In the genomic region with DNA sequence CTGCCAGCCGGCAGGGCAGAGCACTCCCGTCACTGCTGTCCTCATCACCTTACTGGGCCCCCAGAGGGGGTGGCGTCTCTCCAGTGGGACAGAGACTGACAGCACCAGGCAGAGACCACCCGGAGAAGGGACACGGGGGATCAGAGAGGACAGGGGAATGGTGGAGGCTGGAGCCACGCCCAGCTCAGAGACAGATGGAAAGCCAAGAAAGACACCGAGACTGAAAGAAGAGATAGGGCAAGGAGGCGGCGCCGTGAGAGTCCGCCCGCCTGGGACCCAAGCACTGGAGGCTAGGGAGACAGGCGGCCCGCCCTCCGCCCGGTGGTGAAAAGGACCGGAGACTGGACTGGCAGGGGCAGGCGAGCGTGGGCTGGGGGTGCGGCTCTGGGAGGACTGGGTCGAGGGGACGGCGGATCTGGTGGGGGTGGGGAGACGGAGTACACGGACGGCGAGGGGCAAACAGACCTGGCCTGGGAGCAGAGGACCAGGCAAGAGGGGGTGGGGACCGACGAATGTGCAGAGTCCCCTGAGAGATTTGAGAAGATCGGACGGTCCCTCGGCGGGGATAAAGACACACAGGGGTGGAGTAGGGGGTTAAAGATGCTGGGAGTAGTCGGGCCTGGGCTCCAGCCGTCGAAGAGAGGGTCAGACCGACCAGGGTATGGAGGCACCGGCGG, we compare ENCODE assay signal across 8 mouse cellular contexts. TPM values are rescaled to one million over a fixed set of nuclear protein-coding genes. Genes with fewer than 3 reads are reported as not detected.
A peak's percentile ranks its signal among the peaks of the same experiment; 100 is the strongest.
DNase-seq lines count a peak whose midpoint lies in the region; ATAC-seq and TF ChIP-seq lines count a peak whose summit lies in the region.

No protein-coding gene starts in this region.

- H3K4me1 ChIP-seq in lung, embryonic 14.5 days (ENCODE audit: insufficient read depth): no peaks in the 10 kb centered on the region

- peak overlapping the region; percentile 66 for H3K27ac ChIP-seq in layer of hippocampus, adult 2 months
- H3K27ac ChIP-seq in lung, embryonic 14.5 days (ENCODE audit: low read depth): peak overlapping the region; percentile 42

- H3K4me3 ChIP-seq in layer of hippocampus, adult 2 months: peak overlapping the region; percentile 65
- peak overlapping the region; percentile 79 for H3K4me3 ChIP-seq in lung, embryonic 14.5 days (ENCODE audit: low read depth, low read length)

- no peak for DNase-seq in layer of hippocampus, adult 2 months (ENCODE audit: low spot score in 2 of 2)
- DNase-seq in layer of hippocampus, adult 8-10 months (ENCODE audit: low spot score in 2 of 2): no peak
- peak; percentile 44 to 48 for DNase-seq in gastrocnemius, postnatal 36 days
- peak; percentile 80 for DNase-seq in lung, embryonic 14.5 days
- peak; percentile 31 for DNase-seq in ovary, postnatal 10 days (ENCODE audit: low spot score)
- DNase-seq in right cerebral cortex, adult 18-20 months: no peak

- WGBS in lung, embryonic 14.5 days: under 1% methylated on average over 39 of the region's 39 CpGs

- H3K4me2 ChIP-seq in lung, embryonic 14.5 days: peak overlapping the region; percentile 73

- peak overlapping the region; percentile 75 for H3K9ac ChIP-seq in lung, embryonic 14.5 days

- intact Hi-C loops in gastrocnemius, postnatal 36 days (cut with DNase I): no loop called here

- no peak for TF ChIP-seq CTCF in layer of hippocampus, adult 2 months (conservative IDR thresholded peaks at IDR 0.05)
- TF ChIP-seq CTCF in lung, embryonic 14.5 days (IDR thresholded peaks at IDR 0.05; ENCODE audit: low read depth): no peak

- peak; percentile 48 for ATAC-seq in common myeloid progenitor, adult 5-6 weeks (replicated peaks; ENCODE audit: low read depth, poor library complexity, severe bottlenecking)
- ATAC-seq in inflammation-experienced regulatory T-cells, adult 6 months: peak; percentile 18
- peak; percentile 64 for ATAC-seq in lung, embryonic 14.5 days (ENCODE audit: insufficient read depth)

- no peaks in the 10 kb centered on the region for H3K36me3 ChIP-seq in lung, embryonic 14.5 days (ENCODE audit: insufficient read depth)

- no peaks in the 10 kb centered on the region for H3K9me3 ChIP-seq in lung, embryonic 14.5 days (ENCODE audit: low read depth, low read length)

- H3K27me3 ChIP-seq in lung, embryonic 14.5 days (ENCODE audit: insufficient read depth, low read length): no peaks in the 10 kb centered on the region

RNA-seq across cellular contexts. Expression of gene Prkcd, which starts 0.7 kb away (rescaled TPM):
- total RNA-seq in layer of hippocampus, adult 2 months (2021): 10 to 100 TPM; 33.3 to 47.5 TPM
- 10 to 100 TPM; 31.3 to 44.6 (median 34.3) TPM for total RNA-seq in layer of hippocampus, adult 8-10 months (2022)
- total RNA-seq in common myeloid progenitor, adult 5-6 weeks (2017): 80.4 and 81.1 TPM in 2 replicates
- total RNA-seq in gastrocnemius, postnatal 36 days (2021): 10 to 100 TPM in 1 of 2 experiments, 1 to 10 TPM in 1; 6.6 to 11.7 TPM
- 10 to 100 TPM; 23.4 to 30.9 (median 28.3) TPM for polyA plus RNA-seq in inflammation-experienced regulatory T-cells, adult 6 months (2017; shearing (Covaris generic))
- polyA plus RNA-seq in lung, embryonic 14.5 days (2014; fragmentation: Nextera tagmentation; extraction: Ambion mirVana): 48.9 and 54.0 TPM in 2 replicates

RNA-seq across cellular contexts. Expression of gene Rft1, which starts 28.9 kb away (rescaled TPM):
- total RNA-seq in layer of hippocampus, adult 2 months (2021): 10 to 100 TPM; 10.8 to 12.0 TPM
- total RNA-seq in layer of hippocampus, adult 8-10 months (2022): 10 to 100 TPM; 13.0 to 15.2 (median 14.2) TPM
- total RNA-seq in common myeloid progenitor, adult 5-6 weeks (2017): 15.8 and 18.3 TPM in 2 replicates
- total RNA-seq in gastrocnemius, postnatal 36 days (2021): 1 to 10 TPM; 3.8 to 4.3 TPM
- 10 to 100 TPM; 10.9 to 17.1 (median 15.5) TPM for polyA plus RNA-seq in inflammation-experienced regulatory T-cells, adult 6 months (2017; shearing (Covaris generic))
- polyA plus RNA-seq in lung, embryonic 14.5 days (2014; fragmentation: Nextera tagmentation; extraction: Ambion mirVana): 16.9 and 18.0 TPM in 2 replicates

Comparison
In these comparisons a context has a peak if more than half of its experiments do, and no peak if none do; other contexts are left out.
1. DNase-seq: peak in gastrocnemius, postnatal 36 days (2 of 2), lung, embryonic 14.5 days (single experiment) and ovary, postnatal 10 days (single experiment); none in layer of hippocampus, adult 2 months (0 of 2), layer of hippocampus, adult 8-10 months (0 of 2) and right cerebral cortex, adult 18-20 months (single experiment).
2. Peak in every context shown above with its lines, with median percentiles within 50 percentile points of each other: ATAC-seq.